Mouse (Mus musculus): ENCODE results near the gene Rgs3.

Rgs3 gene

DNA sequence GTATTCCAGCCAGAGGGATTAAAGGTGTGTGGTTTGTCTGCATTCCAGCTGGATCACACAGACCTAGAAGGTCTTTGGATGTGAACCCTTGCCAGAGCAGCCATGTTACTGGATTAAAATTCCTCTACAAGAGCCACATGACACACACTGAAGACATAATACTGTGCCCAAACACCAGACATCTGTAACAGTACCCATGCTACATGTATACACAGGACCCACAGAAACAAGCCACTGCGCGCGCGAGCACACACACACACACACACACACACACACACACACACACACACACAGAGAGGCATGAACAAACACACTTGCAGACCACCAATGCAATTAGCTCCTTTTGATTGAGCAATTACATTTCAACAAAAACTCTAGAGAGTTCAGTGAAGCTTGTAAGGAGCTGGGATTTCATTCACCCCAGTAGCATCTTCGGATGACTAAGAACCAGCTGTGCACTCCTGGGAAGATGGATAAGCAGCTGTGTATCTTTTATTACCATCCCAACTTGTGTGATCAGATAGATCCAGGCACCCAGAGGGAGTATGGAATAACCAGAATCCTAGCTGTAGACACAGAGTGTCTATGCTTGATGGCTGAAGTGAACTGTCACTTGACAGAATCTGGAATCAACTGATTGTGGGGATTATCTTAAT, 166.8 kb downstream of the Rgs3 start:
- DNase-seq (ENCODE audit: low spot score) = no peak

GRCm38 (mm10) chr4:62727541-62728303, 168.1 kb downstream of the Rgs3 start:
- DNase-seq (ENCODE audit: low spot score) = no peak

GRCm38 (mm10) chr4:62728471-62728870, 168.8 kb downstream of the Rgs3 start:
- DNase-seq (ENCODE audit: low spot score) = no peak

- DNase-seq (ENCODE audit: low spot score) = no peak
Observed at GRCm38 (mm10) chr4:62729191-62729590, 169.5 kb downstream of the Rgs3 start.

- no peak for DNase-seq (ENCODE audit: low spot score)
Observed at GRCm38 (mm10) chr4:62729941-62730340, 170.3 kb downstream of the Rgs3 start.

DNA sequence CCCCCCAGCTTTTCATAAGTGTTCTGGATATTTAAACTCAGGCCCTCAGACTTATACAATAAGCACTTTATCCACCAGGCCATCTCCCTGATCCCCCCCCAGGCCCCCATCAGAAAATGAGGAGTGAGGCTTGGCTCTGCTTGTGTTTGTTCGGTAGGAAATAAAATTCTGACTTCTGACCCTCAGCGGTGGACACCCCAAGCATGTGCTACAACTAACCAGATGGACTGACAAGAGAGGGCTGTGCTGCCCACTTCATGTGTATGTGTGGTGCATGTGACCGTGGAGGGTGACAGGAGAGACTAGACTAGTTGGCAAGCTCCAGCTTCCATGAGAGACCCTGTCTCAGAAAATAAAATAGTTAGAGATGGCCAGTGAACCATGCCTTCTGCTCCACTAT, 171.2 kb downstream of the Rgs3 start:
- no peak for DNase-seq (ENCODE audit: low spot score)

DNA sequence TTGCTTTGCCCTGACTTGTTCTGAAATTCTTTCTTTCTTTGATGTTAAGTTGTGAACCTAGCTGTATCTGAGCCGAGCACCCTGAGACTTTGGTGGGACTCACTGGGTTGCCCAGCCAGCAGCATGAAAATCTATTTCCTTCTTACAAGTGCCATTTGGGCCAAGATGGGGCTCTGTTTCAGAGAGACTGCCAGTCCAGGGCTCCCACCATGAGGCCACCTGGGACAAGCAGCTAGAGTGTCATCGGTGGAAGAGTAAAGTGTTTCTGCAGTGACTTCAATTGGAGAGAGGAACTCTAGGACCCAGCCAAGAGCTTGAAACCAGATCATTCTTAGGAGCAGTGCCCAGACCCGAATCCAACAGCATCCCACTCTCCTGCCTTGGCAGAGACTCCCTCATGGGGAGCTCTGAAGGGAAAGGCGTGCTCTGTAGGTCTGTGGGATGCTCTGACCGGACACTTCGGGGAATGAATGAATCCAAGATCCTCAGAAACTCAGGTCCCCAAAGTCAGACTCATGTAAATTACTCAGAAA, 171.9 kb downstream of the Rgs3 start:
- no peak for DNase-seq (ENCODE audit: low spot score)

DNA sequence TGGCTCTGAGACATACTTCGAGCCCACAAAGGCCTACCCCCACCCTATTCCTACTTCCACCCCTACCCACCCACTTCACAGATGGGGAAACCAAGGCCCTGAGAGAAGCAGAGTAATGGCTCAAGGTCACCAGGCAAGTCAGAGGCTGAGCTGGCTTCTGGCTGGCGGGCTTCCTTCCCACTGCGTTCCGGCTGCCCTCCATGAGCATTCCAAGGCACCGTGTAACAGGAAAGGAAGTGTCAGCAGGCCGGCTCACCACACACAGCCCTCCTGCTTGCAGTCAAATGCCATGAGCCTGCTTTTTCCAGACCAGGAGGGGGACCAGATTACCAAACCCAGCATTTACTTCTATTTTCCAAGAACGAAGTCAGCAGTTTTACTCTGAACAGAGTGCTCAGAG, 172.4 kb downstream of the Rgs3 start:
- no peak for DNase-seq (ENCODE audit: low spot score)

- DNase-seq (ENCODE audit: low spot score) = no peak
Observed at GRCm38 (mm10) chr4:62732840-62733239, 173.2 kb downstream of the Rgs3 start.

- no peak for DNase-seq (ENCODE audit: low spot score)
Observed at GRCm38 (mm10) chr4:62733938-62734337, 174.3 kb downstream of the Rgs3 start.

DNA sequence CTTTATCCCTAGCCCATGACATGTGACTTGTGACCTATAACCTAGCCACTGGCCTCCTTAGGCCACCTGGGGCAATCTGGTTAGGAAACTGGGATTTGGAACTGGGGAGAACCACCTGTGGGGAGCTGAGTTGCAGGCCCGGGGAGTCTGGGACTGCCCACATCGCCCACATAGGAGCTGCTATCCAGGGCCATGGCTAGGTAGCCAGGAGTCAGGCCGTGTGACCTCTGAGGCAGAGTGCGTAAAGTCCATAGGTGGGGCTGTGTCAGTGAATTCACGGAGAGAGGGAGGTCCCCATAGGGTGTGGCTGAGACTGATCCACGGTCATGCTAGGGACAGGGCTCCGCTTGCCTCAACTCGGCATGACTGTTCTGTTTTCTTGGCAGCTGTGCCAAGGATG, 175.6 kb downstream of the Rgs3 start:
- DNase-seq (ENCODE audit: low spot score) = no peak

DNA sequence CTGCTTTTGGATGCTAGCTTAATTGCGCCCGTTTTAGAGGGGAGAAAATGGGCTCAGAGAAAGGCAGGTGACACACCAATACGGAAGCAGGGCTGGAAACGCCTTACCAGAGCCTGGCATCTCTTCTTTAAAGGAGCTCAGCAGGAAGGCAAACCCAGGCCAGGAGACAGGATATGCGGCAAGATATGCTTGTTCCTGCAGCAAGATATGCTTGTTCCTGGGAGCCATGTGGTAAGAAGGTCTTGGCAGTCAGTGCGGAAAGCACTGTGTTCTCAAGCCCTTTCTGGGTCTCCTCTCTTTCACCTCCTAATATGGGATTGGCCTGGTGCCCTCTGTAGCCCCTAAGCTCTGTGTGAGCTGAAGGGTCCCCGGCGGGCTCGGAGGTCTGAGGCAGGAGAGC, 176.2 kb downstream of the Rgs3 start:
- no peak for DNase-seq (ENCODE audit: low spot score)

DNA sequence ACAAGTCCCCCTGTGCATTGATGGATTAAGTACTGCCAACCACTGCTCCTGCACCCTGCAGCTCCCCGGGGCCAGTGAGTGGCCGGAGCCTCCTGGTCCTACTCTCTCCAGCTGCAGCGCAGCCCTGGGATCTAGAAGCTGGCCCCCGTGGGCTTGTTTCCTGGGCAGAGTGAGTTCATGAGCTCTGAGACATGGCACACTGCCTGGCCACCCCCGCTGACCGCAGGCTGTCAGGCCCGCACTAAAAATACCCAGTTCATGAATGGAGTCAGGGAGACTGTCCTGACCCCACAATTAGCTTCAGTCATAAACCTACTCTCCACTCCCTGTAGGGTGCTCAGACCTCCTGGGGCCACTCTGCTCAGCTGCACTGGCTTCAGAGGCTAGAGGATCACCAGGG, 176.8 kb downstream of the Rgs3 start:
- no peak for DNase-seq (ENCODE audit: low spot score)

- DNase-seq (ENCODE audit: low spot score) = no peak
Observed at GRCm38 (mm10) chr4:62736904-62737303, 177.3 kb downstream of the Rgs3 start.

DNA sequence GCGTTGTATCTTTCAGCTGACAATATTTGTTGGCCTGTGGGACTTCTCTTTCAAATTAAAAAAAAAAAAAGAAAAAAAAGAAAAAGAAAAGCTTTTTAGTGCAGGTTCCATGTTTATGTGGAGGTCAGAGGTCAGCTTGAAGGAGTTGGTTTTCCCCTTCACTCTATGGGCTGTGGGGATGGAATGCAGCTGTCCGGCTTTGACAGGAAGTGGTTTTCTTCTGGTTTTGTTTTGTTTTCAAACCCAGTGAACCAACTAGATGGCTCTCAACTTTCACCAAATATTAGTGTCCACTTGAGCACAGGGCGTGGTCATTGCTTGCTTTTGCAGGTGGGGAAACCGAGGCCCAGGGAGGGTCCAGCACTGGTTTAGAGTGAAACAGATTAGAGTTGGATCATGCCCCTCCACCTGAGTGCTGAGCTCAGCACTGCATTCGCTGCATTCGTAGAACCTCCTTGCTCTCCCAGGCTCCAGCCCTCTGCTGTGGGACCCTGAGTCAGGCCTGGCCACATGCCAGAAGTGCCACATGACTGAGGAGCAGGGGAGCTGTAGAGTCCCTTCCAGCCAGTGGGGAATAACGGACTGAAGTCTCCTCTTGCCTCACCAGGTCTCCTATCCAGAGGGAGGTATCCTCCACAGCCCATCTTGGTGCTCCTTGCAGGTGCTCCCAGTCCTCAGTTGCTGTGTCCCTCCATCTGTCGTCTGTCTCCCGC, 178.5 kb downstream of the Rgs3 start:
- DNase-seq (ENCODE audit: low spot score) = peak; percentile 59

GRCm38 (mm10) chr4:62738996-62739395, 179.3 kb downstream of the Rgs3 start:
- DNase-seq (ENCODE audit: low spot score) = no peak

- no peak for DNase-seq (ENCODE audit: low spot score)
Observed at GRCm38 (mm10) chr4:62739591-62739990, 179.9 kb downstream of the Rgs3 start.

DNA sequence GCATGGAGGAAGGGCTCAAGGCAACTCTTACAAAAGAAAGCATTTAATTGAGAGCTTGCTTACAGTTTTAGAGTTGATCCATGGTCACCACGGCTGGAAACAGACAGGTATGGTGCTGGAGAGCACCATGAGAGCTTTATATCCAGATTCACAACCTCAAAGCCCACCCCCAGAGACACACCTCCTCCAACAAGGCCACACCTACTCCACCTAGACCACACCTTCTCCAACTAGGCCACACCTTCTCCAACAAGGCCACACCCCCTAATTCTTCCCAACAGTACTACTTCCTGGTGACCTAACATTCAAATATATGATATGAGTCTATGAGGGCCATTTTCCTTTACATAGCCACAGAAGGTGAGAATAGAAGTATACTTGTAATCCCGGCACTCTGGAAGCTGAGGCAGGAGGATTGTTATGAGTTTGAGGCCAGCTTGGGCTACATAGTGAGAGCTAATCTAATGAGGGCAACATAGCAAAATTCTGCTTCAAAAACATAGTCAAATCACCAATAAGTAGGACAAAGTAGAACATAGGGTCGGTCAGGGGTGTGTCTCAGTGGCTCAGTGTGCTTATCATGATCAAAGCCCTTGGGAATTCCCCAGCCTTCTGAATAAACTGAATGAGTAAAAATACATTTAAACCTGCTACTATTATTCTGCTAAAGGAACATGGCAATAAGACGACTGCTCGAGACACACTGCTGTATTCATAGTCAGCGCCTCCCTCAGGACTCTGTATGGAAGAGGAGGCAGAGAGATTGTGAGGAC, 180.8 kb downstream of the Rgs3 start:
- no peak for DNase-seq (ENCODE audit: low spot score)

DNA sequence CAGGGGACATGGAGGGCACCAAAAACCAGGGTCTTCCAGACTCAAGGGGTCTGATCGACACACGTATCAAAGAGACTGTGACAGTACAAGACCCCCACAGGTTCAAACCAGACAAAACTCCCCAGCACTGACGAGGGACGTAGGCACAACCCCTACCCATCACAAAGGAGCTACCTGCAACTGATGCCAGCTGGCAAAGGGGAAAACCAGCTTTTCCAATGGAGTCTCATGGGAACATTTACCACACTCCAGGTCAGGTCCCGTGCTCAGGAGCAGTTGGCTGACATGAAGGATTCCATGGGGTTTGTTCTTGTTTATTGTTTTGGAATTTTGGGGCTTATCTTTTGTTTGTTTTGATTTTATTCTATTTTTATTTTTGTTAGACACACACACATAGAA, 181.4 kb downstream of the Rgs3 start:
- no peak for DNase-seq (ENCODE audit: low spot score)

- DNase-seq (ENCODE audit: low spot score) = peak; percentile 57
Observed at GRCm38 (mm10) chr4:62741601-62742000, 182.0 kb downstream of the Rgs3 start.

DNA sequence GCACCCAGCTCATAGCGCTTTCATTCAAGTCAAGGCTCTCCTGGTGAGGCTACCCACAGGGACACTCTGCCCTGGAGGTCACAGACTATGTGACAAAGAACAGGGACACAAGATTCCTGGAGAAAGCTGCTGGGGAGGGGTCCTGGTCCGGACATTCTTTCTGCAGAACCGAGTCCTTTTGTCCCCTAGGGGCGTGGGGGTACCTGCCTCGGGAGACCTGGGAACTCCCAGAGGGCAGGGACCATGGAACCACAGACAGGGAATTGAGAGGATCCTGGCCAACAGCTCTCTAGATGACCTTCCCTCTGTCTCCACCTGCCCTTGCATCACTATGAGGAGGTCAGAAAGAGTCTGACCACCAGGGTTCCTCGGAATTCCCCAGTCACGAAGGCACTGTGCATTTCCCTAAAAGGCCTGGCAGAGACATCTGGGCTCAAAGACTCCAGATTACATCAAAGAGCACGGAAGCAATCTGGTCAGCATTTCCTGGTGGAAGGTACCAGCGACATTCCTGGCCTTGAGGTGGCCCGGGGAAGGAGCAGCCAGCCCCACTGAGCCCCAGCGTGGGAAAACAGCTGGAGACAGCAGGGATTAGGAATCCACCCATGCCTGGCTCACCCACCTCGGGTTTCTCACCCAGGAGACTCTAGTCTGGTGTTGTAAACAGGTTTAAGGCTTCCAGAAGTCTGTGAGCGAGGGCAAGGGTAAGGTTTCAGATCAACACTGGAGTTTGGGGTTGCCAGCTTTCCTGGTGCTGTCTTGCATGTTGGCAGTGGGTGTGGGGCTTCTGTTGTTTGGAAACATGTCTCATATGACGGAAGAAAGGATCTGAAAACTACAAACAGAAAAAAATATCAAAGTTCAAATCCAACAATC, 183.5 kb downstream of the Rgs3 start:
- DNase-seq (ENCODE audit: low spot score) = no peak

Measured in embryo, embryonic 10 days (tissue).